Mouse (Mus musculus) frontal cortex, postnatal 36 days (tissue): Measurements from ENCODE around the gene Fbxl19.
"Not testable (repeated sequence)": the region's sequence is repeated elsewhere in the genome, so short reads cannot be mapped to it uniquely, and the experiment has no call there.

Experiments
- DNase-seq, 2 experiments: peaks; one replicate each; pipeline ENCODE4 v3.0.0; 2022; ENCODE audit warnings: low spot score in 2 of 2

Fbxl19 gene

GRCm38 (mm10) chr7:127768346-127768996, 24.1 kb downstream of the Fbxl19 start:
- no peak for DNase-seq

- DNase-seq, result peak; percentile 96 to 98
These were observed 24.8 kb downstream of the Fbxl19 start for GRCm38 (mm10) chr7:127768997-127769593.

- DNase-seq, result peak; percentile 84 to 88
These were observed 25.3 kb downstream of the Fbxl19 start, which contains the start of gene Orai3 for GRCm38 (mm10) chr7:127769651-127770038. Gene Orai3, plus strand, starts transcription at chr7:127769815.

- DNase-seq, result no peak
These were observed 25.9 kb downstream of the Fbxl19 start for GRCm38 (mm10) chr7:127770039-127770905.

- DNase-seq, result peak; percentile 47 to 74
These were observed 26.9 kb downstream of the Fbxl19 start for GRCm38 (mm10) chr7:127771262-127771661.

- no peak for DNase-seq
These were observed 27.7 kb downstream of the Fbxl19 start for GRCm38 (mm10) chr7:127772080-127772479.

- no peak for DNase-seq
These were observed 28.2 kb downstream of the Fbxl19 start for GRCm38 (mm10) chr7:127772557-127772956.

GRCm38 (mm10) chr7:127773664-127774384, 29.5 kb downstream of the Fbxl19 start:
- peak; percentile 51 to 65 for DNase-seq

GRCm38 (mm10) chr7:127775837-127776236, 31.5 kb downstream of the Fbxl19 start:
- not testable (repeated sequence) for DNase-seq

- peak; percentile 85 to 92 for DNase-seq
These were observed 32.1 kb downstream of the Fbxl19 start, which contains the start of gene Setd1a for GRCm38 (mm10) chr7:127776426-127776825. Gene Setd1a, plus strand, starts transcription at chr7:127776670.

GRCm38 (mm10) chr7:127776878-127777473, 32.6 kb downstream of the Fbxl19 start:
- DNase-seq, result peak; percentile 95 to 97

- DNase-seq, result no peak
These were observed 33.3 kb downstream of the Fbxl19 start for GRCm38 (mm10) chr7:127777474-127778266.

GRCm38 (mm10) chr7:127778350-127778749, 34.0 kb downstream of the Fbxl19 start:
- DNase-seq, result no peak

- no peak for DNase-seq
These were observed 41.0 kb downstream of the Fbxl19 start, which contains the start of gene Gm49388 for GRCm38 (mm10) chr7:127785308-127785707. Gene Gm49388, plus strand, starts transcription at chr7:127785608.

GRCm38 (mm10) chr7:127797076-127797845, 52.9 kb downstream of the Fbxl19 start:
- no peak for DNase-seq

- DNase-seq, result no peak
These were observed 54.2 kb downstream of the Fbxl19 start for GRCm38 (mm10) chr7:127798591-127798990.

- no peak for DNase-seq
These were observed 54.9 kb downstream of the Fbxl19 start for GRCm38 (mm10) chr7:127799211-127799610.

- no peak for DNase-seq
These were observed 55.4 kb downstream of the Fbxl19 start for GRCm38 (mm10) chr7:127799738-127800137.

- peak; percentile 86 for DNase-seq
These were observed 56.2 kb downstream of the Fbxl19 start, which contains the start of gene Hsd3b7 for GRCm38 (mm10) chr7:127800435-127801009. Gene Hsd3b7, plus strand, starts transcription at chr7:127800604.
